Mouse (Mus musculus) bone marrow macrophage, adult 2 months (primary cell): ENCODE measurements around the gene Casp3.

ENCODE experiments used
- CTCF ChIP-seq: IDR thresholded peaks from 2 replicates; pipeline ENCODE4 v1.5.1; 2012; ENCODE audit warnings: low read depth, mild to moderate bottlenecking, low read length, moderate library complexity
- POLR2A ChIP-seq: IDR thresholded peaks from 2 replicates; pipeline ENCODE4 v1.6.1; 2012; ENCODE audit warnings: mild to moderate bottlenecking, low read depth, low read length, borderline replicate concordance

DNA sequence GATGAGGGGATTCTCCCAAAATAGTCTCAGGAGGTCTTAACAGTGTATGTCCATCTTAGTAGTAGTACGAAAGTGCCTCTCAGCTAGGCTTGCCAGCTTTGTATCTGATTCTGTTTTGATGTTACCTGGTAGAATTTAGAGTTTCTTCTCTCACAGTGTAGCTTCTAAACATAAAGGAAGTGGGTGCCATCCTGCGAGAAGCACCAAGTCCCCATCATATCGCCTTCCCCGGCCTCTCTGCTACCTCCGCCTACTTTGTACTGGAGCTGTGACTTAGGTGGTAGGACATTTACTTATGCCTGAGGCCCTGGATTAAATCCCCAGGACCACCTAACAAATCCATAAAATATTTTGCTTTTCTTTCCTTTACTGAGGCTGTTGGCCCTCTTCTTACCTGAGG, 9.6 kb downstream of the Casp3 start:
- TF ChIP-seq CTCF (no peak), POLR2A (no peak)
